Mouse (Mus musculus) CH12.LX (cell line): ENCODE measurements around the gene Ech1. TPM values are rescaled to one million over a fixed set of nuclear protein-coding genes. Genes with fewer than 3 reads are reported as not detected.
A peak's percentile ranks its signal among the peaks of the same experiment; 100 is the strongest.

Experiments used
- DNase-seq: peaks from one replicate; pipeline ENCODE4 v3.0.0-alpha.2; 2013; ENCODE audit errors: extremely low read depth
- H3K27ac ChIP-seq: 2 replicates; pipeline ENCODE4 v1.5.1; 2012; ENCODE audit warnings: low read depth, mild to moderate bottlenecking, control low read depth, moderate library complexity; ENCODE audit not compliant: insufficient read depth
- H3K27me3 ChIP-seq: replicated peaks from 2 replicates; pipeline ENCODE3; 2012; ENCODE audit warnings: inconsistent platforms
- H3K36me3 ChIP-seq, 2 experiments: replicated peaks in 1 of 2; 2 replicates each; pipeline versions ENCODE3 to v1.6.1; 2012; ENCODE audit warnings: inconsistent platforms in 1 of 2, low read length in 1 of 2, mild to moderate bottlenecking in 1 of 2, mixed read lengths in 1 of 2, moderate library complexity in 1 of 2; ENCODE audit not compliant: control insufficient read depth in 1 of 2, insufficient read depth in 1 of 2
- H3K4me1 ChIP-seq, 2 experiments: 2 replicates each; pipeline ENCODE4 v1.6.1; 2012; ENCODE audit warnings: inconsistent platforms in 1 of 2, moderate library complexity in 1 of 2; ENCODE audit not compliant: insufficient read depth in 2 of 2, control insufficient read depth in 1 of 2
- H3K4me2 ChIP-seq: 2 replicates; pipeline ENCODE4 v1.6.1; 2012; ENCODE audit warnings: low read depth, mild to moderate bottlenecking, control low read depth; ENCODE audit not compliant: poor library complexity, insufficient read depth, severe bottlenecking
- H3K4me3 ChIP-seq, 3 experiments: fragments of 150-350 bp in 1 of 3; sonication (generic) in 1 of 3; replicated peaks in 1 of 3; 2 replicates each; pipeline versions ENCODE3 to v1.5.1; 2011 to 2012; ENCODE audit warnings: low read depth in 2 of 3, low read length in 2 of 3, mild to moderate bottlenecking in 2 of 3, moderate library complexity in 2 of 3, control low read depth in 1 of 3, improper control_type of control experiment in 1 of 3, inconsistent platforms in 1 of 3, mixed read lengths in 1 of 3; ENCODE audit not compliant: poor library complexity in 1 of 3
- H3K79me2 ChIP-seq: replicated peaks from 2 replicates; pipeline ENCODE4 v1.6.1; 2012; ENCODE audit warnings: mild to moderate bottlenecking, moderate library complexity; ENCODE audit not compliant: control insufficient read depth, poor library complexity, insufficient read depth, severe bottlenecking; ENCODE audit errors: extremely low read depth
- H3K9ac ChIP-seq: 2 replicates; pipeline ENCODE4 v1.6.1; 2012; ENCODE audit warnings: low read depth, mild to moderate bottlenecking, control low read depth, moderate library complexity; ENCODE audit not compliant: insufficient read depth
- H3K9me3 ChIP-seq: replicated peaks from 2 replicates; pipeline ENCODE3; 2012; ENCODE audit warnings: low read length, inconsistent platforms, mixed read lengths
- BHLHE40 ChIP-seq: IDR thresholded peaks from 2 replicates; pipeline ENCODE4 v1.6.1; 2011; ENCODE audit warnings: mild to moderate bottlenecking, low read depth, low read length, improper control_type of control experiment
- CHD1 ChIP-seq: IDR thresholded peaks from 2 replicates; pipeline ENCODE4 v1.6.1; 2012; ENCODE audit warnings: low read depth, low read length, improper control_type of control experiment, inconsistent platforms
- CHD2 ChIP-seq: IDR thresholded peaks from 2 replicates; pipeline ENCODE4 v1.6.1; 2011; ENCODE audit warnings: low read length, improper control_type of control experiment
- CTCF ChIP-seq, 2 experiments: IDR thresholded peaks in 1 of 2; conservative IDR thresholded peaks in 1 of 2; 2 replicates each; pipeline ENCODE4 v1.5.1; 2011 to 2012; ENCODE audit warnings: low read depth in 2 of 2, low read length in 2 of 2, improper control_type of control experiment in 1 of 2, inconsistent platforms in 1 of 2, mild to moderate bottlenecking in 1 of 2, moderate library complexity in 1 of 2
- ELF1 ChIP-seq: IDR thresholded peaks from 2 replicates; pipeline ENCODE4 v1.6.1; 2014; ENCODE audit warnings: low read depth, mild to moderate bottlenecking, inconsistent platforms, low read length, improper control_type of control experiment
- EP300 ChIP-seq: IDR thresholded peaks from 2 replicates; pipeline ENCODE4 v1.6.1; 2011; ENCODE audit warnings: low read length, improper control_type of control experiment
- ETS1 ChIP-seq: conservative IDR thresholded peaks from 2 replicates; pipeline ENCODE4 v1.6.1; 2012; ENCODE audit warnings: low read depth, mild to moderate bottlenecking, inconsistent platforms, low read length, improper control_type of control experiment, moderate library complexity
- HCFC1 ChIP-seq: IDR thresholded peaks from 2 replicates; pipeline ENCODE4 v1.6.1; 2012; ENCODE audit warnings: low read depth, mild to moderate bottlenecking, inconsistent platforms, low read length, improper control_type of control experiment
- IRF4 ChIP-seq: IDR thresholded peaks from 2 replicates; pipeline ENCODE4 v1.6.1; 2014; ENCODE audit warnings: low read depth, mild to moderate bottlenecking, inconsistent platforms, low read length, improper control_type of control experiment
- JUN ChIP-seq: IDR thresholded peaks from 2 replicates; pipeline ENCODE4 v1.6.1; 2011; ENCODE audit warnings: low read depth, mild to moderate bottlenecking, low read length, improper control_type of control experiment, moderate library complexity; ENCODE audit not compliant: insufficient read depth
- JUND ChIP-seq: conservative IDR thresholded peaks from 2 replicates; pipeline ENCODE4 v1.6.1; 2011; ENCODE audit warnings: low read depth, low read length, improper control_type of control experiment
- KAT2A ChIP-seq: IDR thresholded peaks from 2 replicates; pipeline ENCODE4 v1.6.1; 2012; ENCODE audit warnings: low read length, improper control_type of control experiment, inconsistent platforms; ENCODE audit not compliant: insufficient replicate concordance
- MAFK ChIP-seq: IDR thresholded peaks from 2 replicates; pipeline ENCODE4 v1.6.1; 2011; ENCODE audit warnings: low read length, improper control_type of control experiment; ENCODE audit not compliant: insufficient replicate concordance
- MAX ChIP-seq: IDR thresholded peaks from 2 replicates; pipeline ENCODE4 v1.6.1; 2011; ENCODE audit warnings: low read length, improper control_type of control experiment
- MAZ ChIP-seq: IDR thresholded peaks from 2 replicates; pipeline ENCODE4 v1.6.1; 2012; ENCODE audit warnings: low read depth, mild to moderate bottlenecking, inconsistent platforms, low read length, improper control_type of control experiment, moderate library complexity
- MEF2A ChIP-seq: IDR thresholded peaks from 2 replicates; pipeline ENCODE4 v1.6.1; 2014; ENCODE audit warnings: low read depth, mild to moderate bottlenecking, inconsistent platforms, low read length, improper control_type of control experiment, borderline replicate concordance
- MYC ChIP-seq: IDR thresholded peaks from 2 replicates; pipeline ENCODE4 v1.6.1; 2011; ENCODE audit warnings: low read depth, mild to moderate bottlenecking, improper control_type of control experiment, low read length
- NRF1 ChIP-seq: IDR thresholded peaks from 2 replicates; pipeline ENCODE4 v1.6.1; 2014; ENCODE audit warnings: low read depth, mild to moderate bottlenecking, inconsistent platforms, low read length, improper control_type of control experiment, moderate library complexity
- POLR2AphosphoS2 ChIP-seq: IDR thresholded peaks from 2 replicates; pipeline ENCODE4 v1.6.1; 2011; ENCODE audit warnings: low read depth, low read length, improper control_type of control experiment
- RAD21 ChIP-seq: IDR thresholded peaks from 2 replicates; pipeline ENCODE4 v1.6.1; 2011; ENCODE audit warnings: low read depth, mild to moderate bottlenecking, low read length, improper control_type of control experiment, moderate library complexity
- RCOR1 ChIP-seq: conservative IDR thresholded peaks from 2 replicates; pipeline ENCODE4 v1.6.1; 2012; ENCODE audit warnings: low read depth, mild to moderate bottlenecking, inconsistent platforms, low read length, improper control_type of control experiment
- SIN3A ChIP-seq: IDR thresholded peaks from 2 replicates; pipeline ENCODE4 v1.6.1; 2012; ENCODE audit warnings: low read length, improper control_type of control experiment, inconsistent platforms
- SMC3 ChIP-seq: IDR thresholded peaks from 2 replicates; pipeline ENCODE4 v1.6.1; 2011; ENCODE audit warnings: low read depth, low read length, improper control_type of control experiment
- TCF12 ChIP-seq: IDR thresholded peaks from 2 replicates; pipeline ENCODE4 v1.6.1; 2014; ENCODE audit warnings: low read depth, mild to moderate bottlenecking, inconsistent platforms, low read length, improper control_type of control experiment
- UBTF ChIP-seq: IDR thresholded peaks from 2 replicates; pipeline ENCODE4 v1.6.1; 2012; ENCODE audit warnings: low read depth, mild to moderate bottlenecking, inconsistent platforms, low read length, improper control_type of control experiment, moderate library complexity
- ZMIZ1 ChIP-seq: IDR thresholded peaks from 2 replicates; pipeline ENCODE4 v1.6.1; 2012; ENCODE audit warnings: low read depth, mild to moderate bottlenecking, inconsistent platforms, low read length, improper control_type of control experiment
- ZNF384 ChIP-seq: IDR thresholded peaks from 2 replicates; pipeline ENCODE4 v1.6.1; 2012; ENCODE audit warnings: low read depth, low read length, improper control_type of control experiment, inconsistent platforms
- dilution Hi-C: fragments of 300-500 bp; cut with MboI; formaldehyde crosslinking; loops from 2 replicates; pipeline ENCODE4 v1.14.3; 2020; ENCODE audit warnings: low sequenced_read_pairs; ENCODE audit not compliant: extremely low pct_unique_long_range_greater_than_20kb, extremely low pct_ligation_motif_present
- in situ Hi-C: fragments of 300-500 bp; cut with MboI; formaldehyde crosslinking; loops from 3 replicates; pipeline ENCODE4 v1.14.3; 2019; ENCODE audit warnings: low sequenced_read_pairs, low pct_ligation_motif_present, low pct_unique_long_range_greater_than_20kb, mixed read lengths
- polyA plus RNA-seq: library from polyadenylated mRNA; unstranded; fragments of >175 nt; gene quantifications from 2 replicates; pipeline ENCODE4 v1.2.1, GENCODE M21; 2012; ENCODE audit warnings: low read depth; ENCODE audit not compliant: insufficient read length
- total RNA-seq, 2 experiments: library from RNA; depleted of rRNA; stranded (reverse); fragments of 300-350 nt in 1 of 2; fragments of >200 nt in 1 of 2; gene quantifications; 2 replicates each; pipeline ENCODE4 v1.2.3; 2012 to 2014

The Ech1 gene
- total and polyA plus RNA-seq, 3 experiments: 67.6 to 124 (median 119) TPM

DNA sequence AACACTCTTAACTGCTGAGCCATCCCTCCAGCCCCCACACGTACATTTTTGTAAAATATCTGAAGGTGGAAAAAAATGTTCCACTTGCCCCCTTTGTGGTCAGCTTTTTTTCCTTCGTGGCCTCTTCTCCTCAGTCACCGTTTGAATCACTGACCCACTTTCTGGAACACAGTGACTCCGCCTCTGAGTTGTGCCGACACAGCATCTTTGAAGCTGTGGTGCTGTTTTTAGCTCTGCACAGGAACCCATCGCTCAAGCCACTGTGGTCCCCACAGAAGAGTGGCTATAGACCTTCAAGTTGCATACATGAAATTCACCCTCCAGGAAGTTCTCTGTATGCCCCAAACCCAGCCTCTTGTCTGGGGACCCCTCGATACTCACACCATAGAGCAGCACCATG lies 44.2 kb upstream of the Ech1 start:
- H3K9ac ChIP-seq: peak overlapping the region; percentile 64
- H3K4me3 ChIP-seq: peak overlapping the region in 2 of 3 experiments; percentile 27 to 31
- H3K9me3 ChIP-seq: no peaks in the 10 kb centered on the region
- TF ChIP-seq SMC3 (no peak), POLR2AphosphoS2 (no peak), SIN3A (peak; percentile 52; the same call in 1 of the 2 replicates), HCFC1 (peak; percentile 11; the same call in 1 of the 2 replicates), NRF1 (no peak), ETS1 (peak; percentile 97), RAD21 (no peak; the same call in 1 of the 2 replicates), CHD2 (peak; percentile 92), IRF4 (peak; percentile 99), MYC (peak; percentile 9; the same call in 1 of the 2 replicates), ELF1 (no peak), UBTF (no peak), MEF2A (peak; percentile 93), TCF12 (peak; percentile 94), KAT2A (no peak), MAX (peak; percentile 10; the same call in 1 of the 2 replicates), JUND (peak; percentile 72), BHLHE40 (peak; percentile 78), CTCF (conservative IDR thresholded peaks at IDR 0.05 in 1 of 2, IDR thresholded peaks at IDR 0.05 in 1 of 2; ENCODE audit: low read depth in 2 of 2, low read length in 2 of 2) (no peak), RCOR1 (peak; percentile 96), MAFK (peak; percentile 99), MAZ (peak; percentile 76), JUN (peak; percentile 80; the same call in 1 of the 2 replicates), ZNF384 (peak; percentile 93), CHD1 (peak; percentile 80; the same call in 1 of the 2 replicates), EP300 (peak; percentile 99), ZMIZ1 (no peak)
- no peaks in the 10 kb centered on the region for H3K79me2 ChIP-seq
- peak overlapping the region; percentile 56 for H3K4me2 ChIP-seq
- H3K4me1 ChIP-seq: peaks cover 37 to 71% of the 10 kb centered on the region in 2 experiments
- no peaks in the 10 kb centered on the region for H3K27me3 ChIP-seq
- peak overlapping the region; percentile 99 for H3K27ac ChIP-seq
- DNase-seq: peak; percentile 82
- in situ Hi-C loops (loop anchor here (25.0 kb wide), 1 partner anchor 256 kb away; no protein-coding TSS in a partner anchor), dilution Hi-C loops (no loop called here)
- peaks cover 37 to 71% of the 10 kb centered on the region in 2 experiments for H3K36me3 ChIP-seq
